Mouse (Mus musculus): ENCODE data around the gene Ly6g5b.
A peak's percentile ranks its signal among the peaks of the same experiment; 100 is the strongest.

Ly6g5b gene

DNA sequence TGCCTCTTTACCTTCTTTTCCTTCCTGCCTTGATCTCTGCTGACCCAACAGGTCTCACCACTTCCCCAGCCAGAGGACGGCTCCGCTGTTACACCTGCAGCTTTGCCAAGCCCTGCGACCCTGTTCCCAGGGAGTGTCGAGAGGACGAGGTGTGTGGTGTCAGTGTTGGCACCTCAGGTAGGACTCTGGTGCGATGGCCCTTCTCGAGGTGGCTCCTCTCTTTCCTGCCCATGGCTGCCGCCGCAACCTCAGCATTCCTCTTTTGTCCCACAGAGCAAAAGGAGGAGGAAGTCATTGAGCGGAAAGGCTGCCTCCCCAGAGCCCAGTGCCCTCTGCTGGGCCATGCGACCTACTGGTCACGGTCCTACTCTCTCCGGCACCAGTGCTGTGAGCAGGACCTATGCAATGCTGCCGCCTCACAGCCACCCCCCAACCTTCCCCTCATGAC lies 37.4 kb downstream of the Ly6g5b start, which contains the start of gene Ly6g6d:
Ly6g6d (minus strand) TSS at position 280 of the 448 bp plus-strand sequence.
- peak; percentile 62 for DNase-seq (ENCODE audit: low spot score)

DNA sequence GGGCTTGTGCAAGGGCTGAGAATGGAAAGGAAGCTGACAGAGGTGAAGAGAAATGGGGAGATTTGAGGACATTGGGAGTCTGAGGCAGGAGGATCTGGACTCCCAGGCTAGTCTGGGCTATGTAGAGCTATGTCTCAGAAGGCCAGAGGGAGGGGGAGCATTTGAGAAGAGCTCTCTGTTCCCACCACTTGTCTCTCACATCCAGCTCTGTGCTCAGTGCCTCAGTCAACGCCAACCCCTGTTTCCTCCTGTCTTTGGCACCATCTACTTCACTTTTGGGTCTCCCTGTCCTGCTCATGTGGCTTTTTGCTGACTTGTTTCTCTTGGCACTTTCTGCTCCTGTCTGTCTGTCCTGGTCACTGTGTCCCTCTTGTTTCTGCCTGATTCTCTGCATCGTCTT lies 37.9 kb downstream of the Ly6g5b start:
- no peak for DNase-seq (ENCODE audit: low spot score)

DNA sequence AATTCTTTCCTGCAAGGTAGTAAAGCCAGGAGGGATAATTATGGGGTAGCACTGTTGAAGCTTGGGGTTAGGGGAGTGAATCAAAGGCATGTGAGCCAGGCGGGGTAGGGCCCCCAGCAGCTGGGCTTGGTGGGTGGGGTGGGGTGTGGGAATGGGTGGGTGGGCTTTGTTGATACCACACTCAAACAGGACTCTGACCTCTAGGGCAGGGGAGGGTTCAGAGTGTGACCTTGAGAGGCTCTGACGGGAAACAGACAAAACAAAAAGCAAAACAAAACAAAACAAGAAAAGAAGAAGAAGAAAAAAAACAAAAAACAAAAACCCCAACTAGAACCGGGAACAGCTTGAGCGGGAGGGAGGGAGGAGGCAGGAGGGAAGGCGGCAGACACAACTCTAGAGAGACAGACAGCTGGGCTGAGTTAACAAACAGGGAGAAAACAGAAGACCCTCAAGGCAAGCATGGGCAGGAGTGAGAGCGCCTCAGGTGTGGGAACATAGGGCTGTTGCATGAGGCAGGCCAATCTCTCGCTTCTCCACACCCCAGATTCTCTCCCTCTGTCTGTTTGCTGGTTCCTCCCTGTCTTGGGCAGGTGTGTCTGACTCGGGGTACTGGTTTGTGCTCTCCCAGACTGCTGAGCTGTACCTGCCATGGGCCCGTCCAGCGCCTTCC lies 38.6 kb downstream of the Ly6g5b start, which contains the start of gene Ly6g6e:
Ly6g6e (plus strand) TSS at position 396 of the 670 bp plus-strand sequence.
- no peak for DNase-seq (ENCODE audit: low spot score)

DNA sequence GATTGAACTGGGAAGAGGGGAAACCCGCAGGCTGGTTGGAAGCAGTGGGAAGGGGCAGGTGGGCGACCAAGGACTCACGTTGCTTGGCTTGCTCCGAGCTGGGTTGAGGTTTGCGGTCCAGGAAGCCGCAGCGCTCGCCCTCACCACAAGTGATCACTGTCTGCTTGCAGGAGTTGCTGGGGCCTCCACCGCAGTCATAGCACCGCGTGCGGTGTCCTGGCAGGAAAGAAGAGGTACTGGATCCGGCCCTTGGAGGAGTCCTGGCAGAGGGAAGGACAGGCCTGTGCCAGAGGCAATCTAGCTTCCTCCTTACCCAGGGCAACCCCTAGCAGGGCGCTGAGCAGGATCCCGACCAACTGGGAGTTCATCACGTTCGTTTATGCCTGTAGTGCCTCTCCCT lies 41.1 kb downstream of the Ly6g5b start:
- no peak for DNase-seq (ENCODE audit: low spot score)

DNA sequence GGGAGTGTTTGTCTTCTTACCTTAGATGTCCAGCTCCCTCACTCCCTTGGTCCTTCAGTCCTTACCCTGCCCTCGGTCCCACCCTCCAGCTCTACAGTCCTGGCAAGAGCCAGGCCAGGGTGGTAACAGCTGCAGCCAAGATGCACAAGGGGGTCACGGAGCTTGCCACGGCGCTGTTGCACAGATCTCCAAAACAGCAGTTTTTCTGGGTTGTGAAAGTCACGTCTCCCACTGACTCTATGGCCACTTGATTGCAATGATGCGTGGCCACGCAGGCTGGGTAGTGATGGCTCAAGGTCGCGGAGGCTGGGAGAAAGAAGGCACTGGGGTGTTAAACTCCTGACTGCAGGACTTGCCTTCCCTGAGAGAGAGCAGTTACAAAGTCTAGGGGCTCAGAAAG lies 43.8 kb downstream of the Ly6g5b start:
- DNase-seq (ENCODE audit: low spot score): no peak

DNA sequence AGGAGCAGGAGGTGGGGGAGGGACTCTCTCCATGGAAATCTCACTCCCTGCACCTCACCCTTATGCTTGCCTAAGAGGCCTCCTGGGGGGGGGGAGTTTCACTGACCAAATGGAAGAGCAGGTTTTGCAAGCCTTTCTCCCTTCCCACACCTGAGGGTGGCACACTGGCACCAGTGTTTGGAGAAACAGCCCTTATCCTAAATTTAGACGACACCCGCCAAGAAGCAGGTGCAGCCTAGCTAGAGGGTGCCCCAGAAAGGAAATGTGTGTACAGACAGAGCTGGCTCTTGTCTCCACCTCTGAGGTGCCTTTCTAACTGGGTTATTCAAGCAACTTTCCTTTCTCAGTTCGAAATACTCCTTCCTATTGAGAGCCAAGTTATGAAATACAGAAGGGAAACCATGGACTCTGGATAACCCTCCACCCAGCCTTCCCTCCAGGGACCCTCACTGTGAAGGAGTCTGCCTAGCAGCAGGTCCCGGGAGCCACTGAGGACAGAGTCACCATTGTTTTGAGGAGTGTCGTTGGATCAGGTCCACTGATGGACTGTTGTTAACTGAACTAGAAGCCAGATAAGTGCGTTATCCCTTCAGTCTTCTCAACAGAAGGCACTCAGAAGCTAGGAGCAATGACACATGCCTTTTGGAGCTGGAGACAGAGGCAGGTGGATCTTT lies 44.5 kb downstream of the Ly6g5b start:
- peak; percentile 36 for DNase-seq (ENCODE audit: low spot score)

- peak; percentile 58 for DNase-seq (ENCODE audit: low spot score)
Measured at GRCm38 (mm10) chr17:35068213-35068914, 46.9 kb downstream of the Ly6g5b start.

- DNase-seq (ENCODE audit: low spot score): no peak
Measured at GRCm38 (mm10) chr17:35066084-35066483, 49.1 kb downstream of the Ly6g5b start, which contains the start of gene Mpig6b. Gene Mpig6b (minus strand): TSS chr17:35066184.

DNA sequence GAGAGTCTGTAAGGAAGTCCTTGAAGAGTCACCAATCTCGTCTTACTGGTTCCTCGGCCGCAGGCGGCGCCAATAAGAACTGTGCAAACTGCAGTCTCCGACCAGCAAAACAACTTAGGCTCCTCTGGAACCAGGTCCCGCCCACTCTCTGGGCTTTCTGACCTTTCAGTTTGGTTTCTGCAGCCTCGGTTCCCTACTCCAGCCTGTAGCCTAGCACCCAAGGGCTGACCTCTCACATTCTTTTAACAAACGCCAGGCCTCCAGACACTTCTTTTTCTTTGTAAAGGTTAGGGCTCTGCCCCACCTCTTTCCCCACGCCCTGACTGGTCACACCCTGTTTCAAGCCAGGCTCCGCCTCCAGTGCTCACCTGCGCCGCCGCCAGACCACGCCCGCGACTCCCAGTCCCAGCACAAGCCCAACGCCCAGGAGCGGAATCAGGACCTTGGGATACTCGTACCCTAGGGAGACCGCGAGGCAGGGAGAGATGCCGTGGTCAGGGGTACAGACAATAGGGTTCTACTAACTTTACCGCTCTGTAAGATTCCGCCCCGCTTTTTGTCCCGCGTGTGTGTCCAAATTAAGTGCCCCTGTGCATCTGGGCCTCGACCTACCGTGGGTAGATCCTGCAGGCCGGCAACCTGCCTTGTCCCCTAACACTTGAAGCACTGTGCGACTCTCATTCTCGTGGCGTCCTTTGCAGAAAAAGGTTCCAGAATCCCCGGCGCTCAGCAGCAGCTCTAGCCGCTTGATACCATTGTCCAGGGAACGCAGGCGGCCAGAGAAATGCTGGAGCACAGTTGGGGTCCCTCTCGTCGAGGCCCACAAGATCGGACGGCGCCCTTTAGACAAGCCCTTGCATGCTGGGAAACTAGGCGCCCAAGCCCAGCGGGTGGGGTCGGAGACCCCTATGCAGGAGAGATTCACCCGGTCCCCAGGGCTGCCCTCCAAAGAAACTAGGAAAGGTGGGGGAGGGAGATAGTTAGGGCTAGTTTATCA lies 50.0 kb downstream of the Ly6g5b start, which contains the start of gene Ly6g6c:
Ly6g6c (plus strand) TSS at position 438 of the 997 bp plus-strand sequence.
- DNase-seq (ENCODE audit: low spot score): peak; percentile 86

- no peak for DNase-seq (ENCODE audit: low spot score)
Measured at GRCm38 (mm10) chr17:35064378-35064877, 50.8 kb downstream of the Ly6g5b start.
